20 mouse cellular contexts compared by ENCODE assay signal in the genomic region with DNA sequence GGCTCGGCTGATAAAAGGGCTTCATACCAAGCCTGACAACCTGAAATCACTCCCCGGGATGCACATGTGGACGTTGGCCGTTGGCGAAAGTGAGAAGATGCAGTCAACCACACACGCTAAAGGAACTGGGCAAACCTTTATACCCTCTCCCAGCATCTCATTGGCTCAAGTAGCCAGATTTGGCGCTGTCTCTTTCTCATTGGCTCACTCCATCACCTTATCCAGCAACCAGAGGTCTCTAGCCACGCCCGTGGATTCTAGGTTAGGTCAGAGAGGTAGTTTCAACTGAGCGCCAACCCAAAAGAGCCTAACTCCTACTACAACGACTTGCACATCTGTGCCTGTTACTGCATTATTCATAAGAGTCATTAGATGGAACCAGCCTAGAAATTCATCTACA. TPM values are rescaled to one million over a fixed set of nuclear protein-coding genes. Genes with fewer than 3 reads are reported as not detected.
"Had no signal": no experiment of that assay in that cellular context is flagged by ENCODE, and none has a peak within 500 bp of the region (broad histone marks: within the 10 kb centered on the region; RNA-seq: fewer than 3 reads in every experiment).

No protein-coding gene starts in this region.

- DNase-seq: retina, postnatal 1 day; right cerebral cortex, adult 18-20 months; right cerebral cortex, postnatal 14 days; right cerebral cortex, postnatal 25 days; right cerebral cortex, postnatal 4 days; spleen, adult 18-20 months; thymus, adult 18-20 months; thymus, adult 2 months; thymus, postnatal 14 days; thymus, postnatal 25 days; thymus, postnatal 36 days; thymus, postnatal 4 days had no signal

- H3K27ac ChIP-seq: neural tube, embryonic 13.5 days; neural tube, embryonic 15.5 days; stomach, embryonic 15.5 days; stomach, postnatal 0 days had no signal

- H3K9me3 ChIP-seq: neural tube, embryonic 13.5 days; neural tube, embryonic 15.5 days; stomach, embryonic 15.5 days had no signal

- H3K4me3 ChIP-seq: neural tube, embryonic 13.5 days; neural tube, embryonic 15.5 days; stomach, embryonic 15.5 days had no signal

- H3K27me3 ChIP-seq: neural tube, embryonic 13.5 days; neural tube, embryonic 15.5 days; stomach, embryonic 15.5 days had no signal

- H3K36me3 ChIP-seq: neural tube, embryonic 13.5 days; neural tube, embryonic 15.5 days; stomach, embryonic 15.5 days had no signal

- H3K4me1 ChIP-seq: stomach, embryonic 15.5 days had no signal

RNA-seq across cellular contexts. Expression of gene Gm5475, which starts 30.5 kb away (rescaled TPM):
- polyA plus RNA-seq: neural tube, embryonic 14.5 days; spleen, adult 2 months; stomach, embryonic 14.5 days; urinary bladder, adult 2 months had no signal
